Comparison of ENCODE assay signal across 9 mouse cellular contexts in the genomic region with DNA sequence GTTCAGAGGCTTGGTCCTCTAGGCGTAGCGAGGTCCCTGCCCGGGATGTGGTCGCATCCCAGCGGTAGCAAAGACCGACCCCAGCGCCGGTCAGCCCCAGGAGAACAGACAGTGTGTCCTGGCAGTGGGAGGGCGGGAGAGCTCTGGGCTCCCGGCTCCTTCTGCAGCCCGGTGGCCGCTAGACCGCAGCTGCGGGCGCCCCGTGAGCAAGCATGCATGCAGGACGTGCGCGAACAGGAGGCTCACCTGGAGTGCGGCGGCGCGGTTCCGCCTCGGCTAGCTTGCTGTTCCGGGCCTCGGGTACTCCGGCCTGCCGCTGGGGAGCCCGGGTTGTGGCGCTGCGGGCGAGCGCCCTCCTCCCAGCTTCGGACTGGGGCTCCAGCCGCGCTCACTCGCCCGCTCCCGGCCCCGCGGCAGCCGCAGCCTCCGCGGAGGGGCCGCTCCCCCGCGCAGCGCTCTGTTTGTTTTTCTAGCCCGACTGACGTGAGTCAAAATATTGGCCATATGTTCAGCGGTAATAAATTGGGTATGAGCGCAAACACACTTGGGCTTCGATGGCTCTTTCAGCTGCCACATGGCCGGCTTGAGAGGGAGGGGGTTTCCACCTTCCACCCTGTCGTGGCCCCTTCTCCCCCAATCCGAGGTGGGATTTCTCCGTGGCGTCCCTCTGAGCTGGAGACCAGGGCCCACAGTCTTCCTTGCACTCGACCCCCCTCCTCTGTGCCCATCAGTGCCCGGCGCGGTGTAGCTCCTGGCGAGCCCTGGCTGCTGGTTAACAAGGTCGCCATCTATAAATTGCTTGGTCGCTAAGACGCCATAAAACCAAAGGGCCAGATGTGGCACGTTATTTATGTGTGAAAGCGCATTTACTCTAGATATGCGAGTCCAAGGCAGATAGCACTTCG. TPM values are rescaled to one million over a fixed set of nuclear protein-coding genes. Genes with fewer than 3 reads are reported as not detected.
DNase-seq lines count a peak whose midpoint lies in the region; ATAC-seq and TF ChIP-seq lines count a peak whose summit lies in the region.
"Had no signal": no experiment of that assay in that cellular context is flagged by ENCODE, and none has a peak within 500 bp of the region (broad histone marks: within the 10 kb centered on the region; RNA-seq: fewer than 3 reads in every experiment).

No protein-coding gene starts in this region.

- no peak overlapping the region for H3K27ac ChIP-seq in ES-Bruce4 (ENCODE audit: insufficient read depth, low read length)
- no peak overlapping the region for H3K27ac ChIP-seq in forebrain, embryonic 16.5 days (ENCODE audit: low read length)
- H3K27ac ChIP-seq in liver, postnatal 0 days (ENCODE audit: low read depth), result no peak overlapping the region

- peaks cover 36% of the 10 kb centered on the region for H3K27me3 ChIP-seq in ES-Bruce4 (ENCODE audit: control insufficient read depth, insufficient read depth, low read length, poor library complexity, severe bottlenecking)
- H3K27me3 ChIP-seq in forebrain, embryonic 16.5 days (replicated peaks; ENCODE audit: control insufficient read depth, insufficient read depth, low read length), result peaks cover 87% of the 10 kb centered on the region
- H3K27me3 ChIP-seq in liver, postnatal 0 days (ENCODE audit: insufficient read depth, low read length), result peaks cover 65% of the 10 kb centered on the region

- TF ChIP-seq CTCF in ES-Bruce4 (IDR thresholded peaks at IDR 0.05; ENCODE audit: low read depth, low read length), result no peak
- TF ChIP-seq CTCF in liver, postnatal 0 days (IDR thresholded peaks at IDR 0.05; ENCODE audit: low read depth), result no peak

- no peak overlapping the region for H3K9ac ChIP-seq in ES-Bruce4 (ENCODE audit: low read depth, poor library complexity, severe bottlenecking)
- no peak overlapping the region; the same call in 1 of the 2 replicates for H3K9ac ChIP-seq in forebrain, embryonic 16.5 days (replicated peaks; ENCODE audit: low read depth, low read length)
- no peak overlapping the region for H3K9ac ChIP-seq in liver, postnatal 0 days (replicated peaks)

- no peaks in the 10 kb centered on the region for H3K36me3 ChIP-seq in ES-Bruce4 (ENCODE audit: control insufficient read depth, insufficient read depth, low read length, poor library complexity, severe bottlenecking)
- no peaks in the 10 kb centered on the region for H3K36me3 ChIP-seq in forebrain, embryonic 16.5 days (ENCODE audit: control insufficient read depth, insufficient read depth)
- no peaks in the 10 kb centered on the region for H3K36me3 ChIP-seq in liver, postnatal 0 days (replicated peaks; ENCODE audit: insufficient read depth, low read length)

- no peak for DNase-seq in frontal cortex, postnatal 14 days (ENCODE audit: low spot score in 2 of 2)
- no peak for DNase-seq in liver, postnatal 0 days
- no peak for DNase-seq in adrenal gland, postnatal 14 days
- DNase-seq in gastrocnemius, adult 8-10 months (ENCODE audit: low spot score in 2 of 2), result no peak
- DNase-seq in urinary bladder, postnatal 4 days (ENCODE audit: low spot score in 2 of 2), result no peak

- peak overlapping the region; percentile 10 for H3K4me3 ChIP-seq in ES-Bruce4 (ENCODE audit: low read depth, low read length)
- peak overlapping the region; percentile 31 for H3K4me3 ChIP-seq in forebrain, embryonic 16.5 days (replicated peaks; ENCODE audit: low read length)
- H3K4me3 ChIP-seq in liver, postnatal 0 days (ENCODE audit: low read depth, low read length), result no peak overlapping the region
- H3K4me3 ChIP-seq: myocyte had no signal

- under 1% methylated on average over 58 of the region's 71 CpGs for WGBS in forebrain, embryonic 16.5 days
- 2% methylated on average over 51 of the region's 71 CpGs for WGBS in liver, postnatal 0 days (ENCODE audit: insufficient replicate concordance)

- H3K4me2 ChIP-seq in forebrain, embryonic 16.5 days (ENCODE audit: low read length), result peak overlapping the region; percentile 42
- peak overlapping the region; percentile 13; the same call in 1 of the 2 replicates for H3K4me2 ChIP-seq in liver, postnatal 0 days (ENCODE audit: low read depth, low read length)

- no peaks in the 10 kb centered on the region for H3K9me3 ChIP-seq in ES-Bruce4 (replicated peaks; ENCODE audit: control insufficient read depth, insufficient read depth, low read length, poor library complexity, severe bottlenecking)
- H3K9me3 ChIP-seq in forebrain, embryonic 16.5 days (ENCODE audit: control insufficient read depth, low read length), result no peaks in the 10 kb centered on the region
- no peaks in the 10 kb centered on the region for H3K9me3 ChIP-seq in liver, postnatal 0 days (ENCODE audit: low read length)

- H3K4me1 ChIP-seq in ES-Bruce4 (ENCODE audit: control insufficient read depth, insufficient read depth, low read length), result no peaks in the 10 kb centered on the region
- peaks cover 18% of the 10 kb centered on the region for H3K4me1 ChIP-seq in forebrain, embryonic 16.5 days (replicated peaks; ENCODE audit: control insufficient read depth, insufficient read depth, low read length)
- 0 out of 2 replicates have a peak, but pooled peaks cover 4% of the 10 kb centered on the region for H3K4me1 ChIP-seq in liver, postnatal 0 days (ENCODE audit: insufficient read depth)

- no peak for TF ChIP-seq POLR2A in ES-Bruce4 (IDR thresholded peaks at IDR 0.05; ENCODE audit: insufficient read depth, low read length)

- peak; percentile 47; the same call in 1 of the 2 replicates for ATAC-seq in frontal cortex, adult (ENCODE audit: low TSS enrichment)
- ATAC-seq in forebrain, embryonic 16.5 days, result peak; percentile 49
- no peak for ATAC-seq in liver, postnatal 0 days

- TF ChIP-seq EP300 in ES-Bruce4 (IDR thresholded peaks at IDR 0.05; ENCODE audit: insufficient read depth, low read depth, low read length), result no peak
- no peak for TF ChIP-seq EP300 in liver, postnatal 0 days (IDR thresholded peaks at IDR 0.05; ENCODE audit: low read depth)

RNA-seq across cellular contexts. Expression of a gene that starts 0.9 kb away (rescaled TPM):
- polyA plus RNA-seq in ES-Bruce4 (2011; ENCODE audit: insufficient read depth, insufficient read length, low read depth, missing spikeins), result not detected in 2 replicates
- 1.2 and 1.4 TPM in 2 replicates for polyA plus RNA-seq in forebrain, embryonic 16.5 days (2015; fragmentation: Nextera tagmentation; extraction: Ambion mirVana)
- polyA plus RNA-seq in liver, postnatal 0 days (2015; fragmentation: Nextera tagmentation; extraction: Ambion mirVana), result not detected in 2 replicates
- not detected in 2 replicates for total RNA-seq in adrenal gland, postnatal 14 days (2021)
- total RNA-seq in gastrocnemius, adult 8-10 months (2022), result not detected
- polyA plus RNA-seq: myocyte had no signal
